Mouse (Mus musculus) intestine, postnatal 0 days (tissue): ENCODE measurements around the gene Gm20547. TPM values are rescaled to one million over a fixed set of nuclear protein-coding genes. Genes with fewer than 3 reads are reported as not detected.
A peak's percentile ranks its signal among the peaks of the same experiment; 100 is the strongest.

Experiments
- ATAC-seq: fragments of 200-750 bp; cut with Nextera tagmentation; 2 replicates; pipeline ENCODE4 v1.8.0; 2017; ENCODE audit warnings: mild to moderate bottlenecking, moderate TSS enrichment, moderate library complexity
- H3K27ac ChIP-seq: fragments of 300-500 bp; sonication (generic); 2 replicates; pipeline ENCODE4 v1.5.1; 2014; ENCODE audit warnings: mild to moderate bottlenecking, low read depth, low read length, moderate library complexity
- H3K27me3 ChIP-seq: fragments of 300-500 bp; sonication (generic); replicated peaks from 2 replicates; pipeline ENCODE4 v1.6.1; 2014; ENCODE audit warnings: low read length, mixed read lengths; ENCODE audit not compliant: control insufficient read depth, insufficient read depth
- H3K36me3 ChIP-seq: fragments of 300-500 bp; sonication (generic); 2 replicates; pipeline ENCODE4 v1.6.1; 2014; ENCODE audit warnings: mild to moderate bottlenecking, moderate library complexity; ENCODE audit not compliant: control insufficient read depth, insufficient read depth
- H3K4me1 ChIP-seq: fragments of 300-500 bp; sonication (generic); replicated peaks from 2 replicates; pipeline ENCODE4 v1.6.1; 2014; ENCODE audit warnings: antibody characterized with exemption, low read length, mixed read lengths; ENCODE audit not compliant: control insufficient read depth, insufficient read depth
- H3K4me2 ChIP-seq: fragments of 300-500 bp; sonication (generic); replicated peaks from 2 replicates; pipeline ENCODE4 v1.6.1; 2014; ENCODE audit warnings: low read depth, mild to moderate bottlenecking, moderate library complexity
- H3K4me3 ChIP-seq: fragments of 300-500 bp; sonication (generic); 2 replicates; pipeline ENCODE4 v1.5.1; 2014; ENCODE audit warnings: low read depth, low read length
- H3K9ac ChIP-seq: fragments of 300-500 bp; sonication (generic); 2 replicates; pipeline ENCODE4 v1.6.1; 2014; ENCODE audit warnings: mild to moderate bottlenecking, low read depth, low read length
- H3K9me3 ChIP-seq: fragments of 300-500 bp; sonication (generic); 2 replicates; pipeline ENCODE4 v1.6.1; 2016; ENCODE audit warnings: mixed run types; ENCODE audit not compliant: control insufficient read depth
- CTCF ChIP-seq: sonication (generic); IDR thresholded peaks from 2 replicates; pipeline ENCODE4 v1.5.1; 2016; ENCODE audit warnings: low read depth, mild to moderate bottlenecking, control low read depth, antibody characterized with exemption, moderate library complexity
- WGBS: fragments of 180-500 bp; shearing (Covaris S2); extraction: QIAGEN DNeasy Blood & Tissue Kit; methylation state at CpG from one replicate; pipeline ENCODE4 v1.1.7; 2014; 5-methylcytosine and 5-hydroxymethylcytosine counted together
- polyA plus RNA-seq: library from polyadenylated mRNA; unstranded; fragments of >200 nt; fragmentation: Nextera tagmentation; extraction: Ambion mirVana; gene quantifications from 2 replicates; pipeline ENCODE4 v1.2.1, GENCODE M21; 2015

The Gm20547 gene
- polyA plus RNA-seq, 1 experiment from 2014 or later: not detected

DNA sequence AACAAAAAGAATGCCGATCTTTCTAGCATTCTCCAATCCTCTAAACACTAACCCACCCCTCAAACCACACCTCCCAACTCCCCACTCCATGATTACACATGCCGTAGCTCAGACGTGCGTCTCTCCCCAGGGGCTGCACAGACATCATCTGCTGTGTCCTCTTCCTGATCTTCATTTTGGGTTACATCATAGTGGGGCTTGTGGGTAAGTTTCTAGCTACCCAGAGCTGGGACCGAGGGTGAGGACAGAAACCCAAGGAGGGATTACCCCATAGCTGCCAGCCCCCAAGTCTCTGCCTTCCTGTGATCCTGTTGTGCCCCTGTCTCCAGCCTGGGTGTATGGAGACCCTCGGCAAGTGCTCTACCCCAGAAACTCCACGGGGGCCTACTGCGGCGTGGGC, 35.3 kb upstream of the Gm20547 start:
- no peaks in the 10 kb centered on the region for H3K9me3 ChIP-seq
- ATAC-seq: no peak
- H3K4me2 ChIP-seq: peak overlapping the region; percentile 6; the same call in 1 of the 2 replicates
- H3K9ac ChIP-seq: no peak overlapping the region
- no peak for TF ChIP-seq CTCF
- H3K4me3 ChIP-seq: no peak overlapping the region
- H3K36me3 ChIP-seq: peaks cover 33% of the 10 kb centered on the region
- no peaks in the 10 kb centered on the region for H3K27me3 ChIP-seq
- H3K4me1 ChIP-seq: no peaks in the 10 kb centered on the region; the same call in 1 of the 2 replicates
- no peak overlapping the region for H3K27ac ChIP-seq
- 67% methylated on average over 9 of the region's 9 CpGs for WGBS

DNA sequence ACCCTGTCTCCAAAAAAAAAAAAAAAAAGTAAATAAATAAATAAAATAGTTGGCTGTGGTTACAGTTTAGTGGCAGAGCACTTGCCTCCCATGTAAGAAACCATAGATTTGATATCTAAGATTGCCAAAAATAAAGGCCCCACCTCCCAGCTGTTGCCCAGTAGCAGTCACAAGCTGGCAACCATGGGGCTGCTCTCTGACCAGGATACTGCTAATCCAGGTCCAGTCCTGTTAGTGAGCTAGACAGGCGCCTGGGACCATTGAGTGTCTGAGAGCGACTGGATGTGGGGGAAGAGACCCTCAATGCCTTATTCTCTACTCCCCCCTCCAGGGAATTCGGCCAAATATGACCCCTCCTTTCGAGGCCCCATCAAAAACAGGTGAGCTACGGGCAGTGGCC, 34.5 kb upstream of the Gm20547 start:
- H3K9me3 ChIP-seq: no peaks in the 10 kb centered on the region
- peaks cover 3% of the 10 kb centered on the region; the same call in 1 of the 2 replicates for H3K4me1 ChIP-seq
- H3K27me3 ChIP-seq: no peaks in the 10 kb centered on the region
- H3K4me3 ChIP-seq: no peak overlapping the region
- no peak for ATAC-seq
- H3K4me2 ChIP-seq: peak overlapping the region; percentile 69
- no peak overlapping the region for H3K27ac ChIP-seq
- no peak for TF ChIP-seq CTCF
- WGBS: 88% methylated on average over 5 of the region's 5 CpGs
- peaks cover 35% of the 10 kb centered on the region for H3K36me3 ChIP-seq
- no peak overlapping the region; the same call in 1 of the 2 replicates for H3K9ac ChIP-seq

DNA sequence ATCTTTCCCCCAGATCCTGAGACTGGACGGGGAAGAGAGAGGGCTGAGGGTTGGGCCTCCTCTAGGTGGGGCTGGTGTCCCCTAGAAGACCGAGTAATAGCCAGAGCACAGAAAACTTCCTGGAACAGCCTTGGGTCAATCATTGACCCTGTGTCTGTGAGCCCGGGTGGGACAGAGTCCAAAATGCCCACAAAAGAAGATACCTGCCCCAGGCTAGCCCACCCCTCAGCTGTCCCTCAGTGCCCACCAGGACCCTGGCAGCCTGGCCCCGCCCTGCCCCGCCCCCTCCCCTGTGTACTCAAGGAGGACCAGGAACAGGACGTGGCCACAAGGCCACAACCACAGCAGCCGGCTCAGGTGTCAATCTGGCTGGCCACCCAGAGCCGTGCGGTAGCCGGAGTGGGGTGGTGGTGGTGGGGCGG, 33.6 kb upstream of the Gm20547 start:
- no peaks in the 10 kb centered on the region for H3K9me3 ChIP-seq
- H3K36me3 ChIP-seq: peaks cover 38% of the 10 kb centered on the region
- peak; percentile 64 for ATAC-seq
- H3K4me3 ChIP-seq: peak overlapping the region; percentile 43
- H3K27ac ChIP-seq: peak overlapping the region; percentile 87
- peak; percentile 77 for TF ChIP-seq CTCF
- H3K27me3 ChIP-seq: no peaks in the 10 kb centered on the region
- 12% methylated on average over 10 of the region's 11 CpGs for WGBS
- peak overlapping the region; percentile 66 for H3K9ac ChIP-seq
- H3K4me1 ChIP-seq: peaks cover 4% of the 10 kb centered on the region; the same call in 1 of the 2 replicates
- peak overlapping the region; percentile 69 for H3K4me2 ChIP-seq

DNA sequence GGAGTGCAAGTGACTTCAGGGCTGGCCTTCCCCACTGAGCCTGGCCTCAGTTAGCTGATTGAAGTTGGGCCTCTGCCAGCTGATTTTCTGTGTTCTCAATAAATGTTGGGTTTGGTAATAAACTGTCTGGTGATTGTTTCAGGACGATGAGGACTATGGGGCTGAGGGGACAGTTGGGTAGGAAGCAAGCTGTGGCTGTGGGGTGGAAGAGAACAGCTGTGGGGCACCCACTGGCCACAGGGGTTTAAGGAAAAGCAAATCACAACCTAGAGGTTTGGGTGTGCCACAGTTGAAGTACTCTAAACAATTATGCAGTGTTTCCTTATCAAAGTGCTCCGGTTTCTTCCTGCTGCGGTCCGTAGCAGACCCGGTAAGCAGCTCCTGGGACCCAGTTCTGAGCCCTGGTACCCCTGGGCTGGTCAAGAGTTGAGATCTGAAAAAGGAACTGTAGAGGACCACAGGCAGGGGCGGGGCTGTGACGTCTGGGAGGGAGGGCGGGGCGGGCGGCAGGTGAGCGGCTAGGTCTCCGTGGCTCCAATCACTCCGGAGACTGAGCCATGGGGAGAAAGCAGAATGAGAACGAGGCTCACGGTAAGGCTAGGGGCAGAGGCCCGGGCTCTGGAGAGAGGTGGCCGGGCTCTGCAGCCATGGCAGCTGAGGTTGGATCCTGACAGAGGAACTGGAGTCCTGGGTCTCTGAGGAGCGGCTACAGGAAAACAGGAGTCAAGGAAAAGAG, 32.3 kb upstream of the Gm20547 start, which contains the start of gene Slc44a4:
TSS of gene Slc44a4 (plus strand) at position 537 of the 736 bp plus-strand sequence.
- peak; percentile 19; the same call in 1 of the 2 replicates for ATAC-seq
- Histone ChIP-seq H3K36me3 (peaks cover 45% of the 10 kb centered on the region), H3K27ac (peak within 1 kb of the TSS; percentile 87), H3K9ac (peak within 1 kb of the TSS; percentile 66), H3K27me3 (no peaks in the 10 kb centered on the region), H3K4me1 (peaks cover 4% of the 10 kb centered on the region; the same call in 1 of the 2 replicates), H3K4me2 (peak within 1 kb of the TSS; percentile 69), H3K4me3 (peak within 1 kb of the TSS; percentile 43), H3K9me3 (no peaks in the 10 kb centered on the region)
- TF ChIP-seq CTCF: no peak
- 18% methylated on average over 18 of the region's 18 CpGs for WGBS

DNA sequence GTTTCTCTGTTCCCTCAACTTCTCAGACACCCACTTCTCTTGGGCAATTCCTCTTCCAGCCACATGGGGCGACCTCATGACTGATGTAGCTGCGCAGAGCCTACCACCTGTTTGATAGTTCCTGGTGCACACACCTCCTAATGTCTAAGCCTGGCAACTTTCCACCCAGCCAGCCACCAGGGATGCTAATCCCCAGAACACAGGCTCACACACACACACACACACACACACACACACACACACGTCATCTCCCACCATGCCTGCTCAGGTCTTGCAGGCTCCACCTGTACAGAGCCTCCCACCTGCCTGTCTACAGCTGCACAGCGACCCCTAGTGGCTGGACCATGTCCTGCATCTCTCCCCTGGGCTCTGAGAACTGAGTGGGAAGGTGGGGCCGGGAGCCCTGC, 30.1 kb upstream of the Gm20547 start:
- Histone ChIP-seq H3K4me2 (no peak overlapping the region), H3K9ac (no peak overlapping the region), H3K9me3 (no peaks in the 10 kb centered on the region), H3K27ac (peak overlapping the region; percentile 84), H3K4me3 (no peak overlapping the region), H3K36me3 (peaks cover 64% of the 10 kb centered on the region), H3K27me3 (no peaks in the 10 kb centered on the region), H3K4me1 (0 out of 2 replicates have a peak, but pooled peaks cover 4% of the 10 kb centered on the region)
- peak; percentile 46 for ATAC-seq
- peak; percentile 96 for TF ChIP-seq CTCF
- WGBS: 30% methylated on average over 5 of the region's 5 CpGs

DNA sequence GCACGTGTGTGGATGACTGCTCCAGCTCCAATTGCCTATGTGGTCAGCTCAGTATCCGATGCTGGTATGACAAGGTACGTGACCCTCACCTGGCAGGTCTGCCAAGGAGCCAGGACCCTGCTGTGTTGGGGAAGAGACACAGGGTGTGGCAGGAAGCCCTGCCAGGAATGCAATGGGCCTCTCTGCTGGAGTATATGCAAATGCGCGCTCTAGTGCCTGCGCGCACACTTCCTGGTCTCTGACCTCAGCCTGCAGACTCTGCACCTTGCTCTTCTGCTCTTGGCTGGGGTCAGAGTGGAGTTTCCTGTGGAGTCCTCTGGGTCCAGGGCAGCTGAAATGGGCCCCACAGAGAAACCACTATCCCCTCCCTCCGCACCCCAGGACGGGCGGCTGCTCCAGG, 29.1 kb upstream of the Gm20547 start:
- ATAC-seq: peak; percentile 66
- TF ChIP-seq CTCF: no peak
- Histone ChIP-seq H3K9ac (no peak overlapping the region), H3K4me3 (no peak overlapping the region), H3K27ac (peak overlapping the region; percentile 84), H3K27me3 (no peaks in the 10 kb centered on the region), H3K4me1 (0 out of 2 replicates have a peak, but pooled peaks cover 4% of the 10 kb centered on the region), H3K36me3 (peaks cover 73% of the 10 kb centered on the region), H3K9me3 (no peaks in the 10 kb centered on the region), H3K4me2 (peak overlapping the region; percentile 21)
- WGBS: 34% methylated on average over 10 of the region's 10 CpGs
